Mouse (Mus musculus) myocyte (in vitro differentiated cells): Measurements from ENCODE around the gene Epsti1. TPM values are rescaled to one million over a fixed set of nuclear protein-coding genes. Genes with fewer than 3 reads are reported as not detected.

Experiments
- H3K27me3 ChIP-seq: one replicate; pipeline ENCODE4 v1.6.1; 2011; ENCODE audit not compliant: control insufficient read depth, insufficient read depth, insufficient read length
- H3K36me3 ChIP-seq: one replicate; pipeline ENCODE4 v1.6.1; 2011; ENCODE audit not compliant: control insufficient read depth, insufficient read depth
- H3K4me2 ChIP-seq: one replicate; pipeline ENCODE4 v1.6.1; 2011; ENCODE audit warnings: low read depth, control low read depth
- H3K4me3 ChIP-seq: one replicate; pipeline ENCODE4 v1.5.1; 2011; ENCODE audit warnings: mild to moderate bottlenecking, control low read depth, moderate library complexity
- H3K79me2 ChIP-seq: one replicate; pipeline ENCODE4 v1.6.1; 2011; ENCODE audit not compliant: control insufficient read depth, insufficient read depth
- H3ac ChIP-seq: one replicate; pipeline ENCODE4 v1.6.1; 2011; ENCODE audit not compliant: control insufficient read depth, insufficient read length
- CEBPB ChIP-seq: IDR thresholded peaks from 2 replicates; pipeline ENCODE4 v1.6.1; 2011; ENCODE audit warnings: mild to moderate bottlenecking, moderate library complexity; ENCODE audit not compliant: poor library complexity, insufficient read depth, severe bottlenecking
- E2F4 ChIP-seq: IDR thresholded peaks from one replicate; pipeline ENCODE4 v1.6.1; 2011; ENCODE audit warnings: mild to moderate bottlenecking, control low read depth, moderate library complexity; ENCODE audit not compliant: insufficient read depth
- MAX ChIP-seq: IDR thresholded peaks from one replicate; pipeline ENCODE4 v1.6.1; 2011; ENCODE audit warnings: low read depth, mild to moderate bottlenecking, control low read depth
- MYOD1 ChIP-seq, 3 experiments: IDR thresholded peaks; one replicate each; pipeline ENCODE4 v1.6.1; 2011; ENCODE audit warnings: control low read depth in 2 of 3, low read depth in 2 of 3, mild to moderate bottlenecking in 2 of 3, moderate library complexity in 1 of 3; ENCODE audit not compliant: insufficient read length in 2 of 3, control insufficient read depth in 1 of 3
- MYOG ChIP-seq, 3 experiments: IDR thresholded peaks; one replicate each; pipeline ENCODE4 v1.6.1; 2011; ENCODE audit warnings: control low read depth in 2 of 3, low read depth in 2 of 3, mild to moderate bottlenecking in 2 of 3; ENCODE audit not compliant: insufficient read length in 2 of 3, control insufficient read depth in 1 of 3, insufficient read depth in 1 of 3
- POLR2A ChIP-seq: IDR thresholded peaks from one replicate; pipeline ENCODE4 v1.6.1; 2011; ENCODE audit warnings: low read depth, mild to moderate bottlenecking, control low read depth, moderate library complexity; ENCODE audit not compliant: insufficient read length
- POLR2AphosphoS2 ChIP-seq: IDR thresholded peaks from one replicate; pipeline ENCODE4 v1.6.1; 2011; ENCODE audit warnings: low read depth, control low read depth; ENCODE audit not compliant: insufficient read length
- REST ChIP-seq: IDR thresholded peaks from one replicate; pipeline ENCODE4 v1.6.1; 2011; ENCODE audit warnings: mild to moderate bottlenecking, control low read depth, moderate library complexity; ENCODE audit not compliant: insufficient read depth, insufficient read length
- SRF ChIP-seq: IDR thresholded peaks from one replicate; pipeline ENCODE4 v1.6.1; 2011; ENCODE audit warnings: low read depth; ENCODE audit not compliant: control insufficient read depth, insufficient read length
- TCF12 ChIP-seq: IDR thresholded peaks from one replicate; pipeline ENCODE4 v1.6.1; 2011; ENCODE audit warnings: mild to moderate bottlenecking, control low read depth; ENCODE audit not compliant: poor library complexity, insufficient read depth, severe bottlenecking
- TCF3 ChIP-seq: IDR thresholded peaks from one replicate; pipeline ENCODE4 v1.6.1; 2011; ENCODE audit warnings: low read depth, control low read depth; ENCODE audit not compliant: insufficient read length
- USF1 ChIP-seq: IDR thresholded peaks from one replicate; pipeline ENCODE4 v1.6.1; 2011; ENCODE audit warnings: low read depth, mild to moderate bottlenecking, control low read depth, moderate library complexity
- polyA plus RNA-seq: library from polyadenylated mRNA; unstranded; fragments of >200 nt; fragmentation: generic; extraction: Trizol; gene quantifications from one replicate; pipeline ENCODE4 v1.2.1, GENCODE M21; 2012; ENCODE audit warnings: missing spikeins

Gene Epsti1
- polyA plus RNA-seq, 1 experiment: 0.07 TPM

DNA sequence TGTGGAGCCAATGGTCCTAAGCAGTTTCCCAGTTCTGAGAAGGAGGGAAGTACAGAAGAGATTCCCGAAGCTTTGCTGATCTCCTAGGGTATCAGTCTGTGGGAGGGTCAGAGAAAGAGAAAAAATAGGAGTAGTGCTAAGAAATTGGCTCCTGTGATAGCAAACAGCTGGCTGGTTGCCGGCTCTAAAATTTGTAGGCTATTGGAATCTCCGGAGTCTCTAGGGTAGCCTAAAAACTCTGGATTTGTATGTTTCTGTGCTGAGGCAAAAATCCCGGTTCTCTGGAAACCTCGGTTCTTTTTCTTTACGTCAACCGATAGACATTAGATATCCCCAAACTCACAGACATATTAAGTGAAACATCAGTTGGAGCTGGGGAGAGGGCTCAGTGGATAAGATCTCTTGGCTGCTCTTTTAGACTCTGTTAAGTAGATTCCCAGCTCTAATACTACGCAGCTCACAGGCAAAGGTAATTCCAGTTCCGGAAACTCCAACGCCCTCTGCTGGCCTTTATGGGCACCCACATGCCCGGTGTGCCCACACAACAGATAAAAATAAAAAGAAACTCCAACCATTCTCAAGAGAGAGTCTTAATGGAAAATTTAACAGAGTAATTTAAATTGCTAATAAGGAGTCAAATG lies 138.0 kb downstream of the Epsti1 start:
- Histone ChIP-seq H3K27me3 (no peaks in the 10 kb centered on the region), H3K4me2 (no peak overlapping the region), H3K4me3 (no peak overlapping the region), H3K79me2 (no peaks in the 10 kb centered on the region), H3ac (no peak overlapping the region), H3K36me3 (no peaks in the 10 kb centered on the region)
- TF ChIP-seq REST (no peak), SRF (no peak), CEBPB (no peak), POLR2A (no peak), POLR2AphosphoS2 (no peak)

- Histone ChIP-seq H3ac (no peak overlapping the region), H3K36me3 (no peaks in the 10 kb centered on the region), H3K27me3 (no peaks in the 10 kb centered on the region), H3K79me2 (no peaks in the 10 kb centered on the region), H3K4me2 (no peak overlapping the region), H3K4me3 (no peak overlapping the region)
- TF ChIP-seq TCF12: no peak
- no peak for TF ChIP-seq TCF3
- no peak for TF ChIP-seq USF1
- TF ChIP-seq REST: no peak
- TF ChIP-seq POLR2AphosphoS2: no peak
- no peak for TF ChIP-seq SRF
- TF ChIP-seq MYOD1 (IDR thresholded peaks at IDR 0.05; ENCODE audit: control insufficient read depth in 1 of 3, insufficient read length in 2 of 3, low read depth in 2 of 3): no peak
- no peak for TF ChIP-seq CEBPB
- TF ChIP-seq MAX: no peak
- TF ChIP-seq MYOG (IDR thresholded peaks at IDR 0.05; ENCODE audit: control insufficient read depth in 1 of 3, insufficient read depth in 1 of 3, insufficient read length in 2 of 3, low read depth in 2 of 3): no peak
- no peak for TF ChIP-seq E2F4
- no peak for TF ChIP-seq POLR2A
These were observed 139.0 kb downstream of the Epsti1 start for GRCm38 (mm10) chr14:78043079-78043478.

DNA sequence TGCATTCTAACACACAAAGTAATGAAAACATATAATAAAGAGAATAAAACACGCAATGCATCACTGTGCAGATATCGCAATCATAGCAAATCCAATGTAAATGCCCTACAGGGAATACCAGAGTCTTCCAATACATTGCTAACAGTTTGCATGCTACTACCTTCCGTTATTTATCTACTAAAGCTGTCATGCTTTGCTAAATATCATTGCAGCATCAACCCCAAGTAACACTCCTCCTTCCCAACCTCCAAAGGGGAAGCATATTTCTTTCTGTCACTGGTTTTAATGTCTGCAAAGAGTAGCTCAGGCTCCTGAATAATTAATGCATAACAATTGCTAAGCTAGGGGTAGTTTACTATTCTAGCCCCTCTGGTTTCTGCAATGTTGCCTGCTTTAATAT lies 144.2 kb downstream of the Epsti1 start:
- no peaks in the 10 kb centered on the region for H3K27me3 ChIP-seq
- no peak overlapping the region for H3K4me3 ChIP-seq
- TF ChIP-seq CEBPB (no peak), TCF12 (no peak), TCF3 (no peak), MYOD1 (IDR thresholded peaks at IDR 0.05; ENCODE audit: control insufficient read depth in 1 of 3, insufficient read length in 2 of 3, low read depth in 2 of 3) (no peak), POLR2A (no peak), MAX (no peak), MYOG (IDR thresholded peaks at IDR 0.05; ENCODE audit: control insufficient read depth in 1 of 3, insufficient read depth in 1 of 3, insufficient read length in 2 of 3, low read depth in 2 of 3) (no peak), E2F4 (no peak), POLR2AphosphoS2 (no peak), SRF (no peak), USF1 (no peak), REST (no peak)
- H3ac ChIP-seq: no peak overlapping the region
- H3K36me3 ChIP-seq: no peaks in the 10 kb centered on the region
- H3K4me2 ChIP-seq: no peak overlapping the region
- no peaks in the 10 kb centered on the region for H3K79me2 ChIP-seq

DNA sequence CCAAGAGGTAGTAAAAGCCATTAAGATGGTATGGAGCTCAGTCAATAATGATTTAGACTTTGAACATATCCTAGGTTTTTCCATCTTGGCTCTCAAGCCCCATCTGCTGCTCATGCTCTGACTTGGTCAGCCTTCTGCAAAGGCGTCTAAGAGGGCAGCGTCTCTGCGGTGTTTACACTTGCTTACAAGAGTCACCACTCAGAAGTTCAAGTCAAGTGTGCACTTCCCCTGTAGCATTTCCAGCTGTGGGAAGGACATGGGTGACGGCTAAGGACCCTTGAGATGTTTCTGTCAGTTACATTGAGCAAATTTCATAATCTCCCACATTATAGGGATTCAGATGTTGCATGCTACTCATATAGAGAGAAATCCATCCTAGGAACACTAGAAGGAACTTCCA lies 144.6 kb downstream of the Epsti1 start:
- H3K79me2 ChIP-seq: no peaks in the 10 kb centered on the region
- H3ac ChIP-seq: no peak overlapping the region
- H3K27me3 ChIP-seq: no peaks in the 10 kb centered on the region
- no peak overlapping the region for H3K4me2 ChIP-seq
- TF ChIP-seq SRF (no peak), POLR2AphosphoS2 (no peak), MYOG (IDR thresholded peaks at IDR 0.05; ENCODE audit: control insufficient read depth in 1 of 3, insufficient read depth in 1 of 3, insufficient read length in 2 of 3, low read depth in 2 of 3) (no peak), POLR2A (no peak), TCF3 (no peak), MAX (no peak), USF1 (no peak), CEBPB (no peak), TCF12 (no peak), MYOD1 (IDR thresholded peaks at IDR 0.05; ENCODE audit: control insufficient read depth in 1 of 3, insufficient read length in 2 of 3, low read depth in 2 of 3) (no peak), REST (no peak)
- H3K4me3 ChIP-seq: no peak overlapping the region
- no peaks in the 10 kb centered on the region for H3K36me3 ChIP-seq

Other genes starting within 250 kb of the Epsti1 start
- gene Dnajc15, start 29.1 kb upstream of the Epsti1 start, polyA plus RNA-seq: 74.7 TPM
- gene Fam216b, start 184.8 kb downstream of the Epsti1 start, polyA plus RNA-seq: not detected